Mouse (Mus musculus) 3T3-L1 (cell line): ENCODE measurements at regions not wholly inside any gene's neighbourhood (a gene's known extent, or its start where the extent isn't known, plus 50 kb on each side); places are given as distances from the start of the nearest gene placed in this dataset.
A peak's percentile ranks its signal among the peaks of the same experiment; 100 is the strongest.
"Not testable (repeated sequence)": the region's sequence is repeated elsewhere in the genome, so short reads cannot be mapped to it uniquely, and the experiment has no call there.

ENCODE experiments used
- DNase-seq: peaks from one replicate; pipeline ENCODE4 v3.0.0-alpha.2; 2015; ENCODE audit warnings: low read depth, low spot score

- no peak for DNase-seq
These were observed 302.8 kb upstream of the Sdr16c6 start for GRCm38 (mm10) chr4:4380024-4380590.

GRCm38 (mm10) chr4:4335216-4335615, 257.9 kb upstream of the Sdr16c6 start:
- DNase-seq = no peak

GRCm38 (mm10) chr4:4333472-4334123, 256.3 kb upstream of the Sdr16c6 start:
- no peak for DNase-seq

GRCm38 (mm10) chr4:4331105-4331504, 253.8 kb upstream of the Sdr16c6 start:
- no peak for DNase-seq

GRCm38 (mm10) chr4:4315651-4316411, 238.5 kb upstream of the Sdr16c6 start:
- DNase-seq = peak; percentile 71

- DNase-seq = no peak
These were observed 234.2 kb upstream of the Sdr16c6 start for GRCm38 (mm10) chr4:4311496-4311895.

- DNase-seq = no peak
These were observed 229.6 kb upstream of the Sdr16c6 start for GRCm38 (mm10) chr4:4306922-4307321.

GRCm38 (mm10) chr4:4305740-4306249, 228.5 kb upstream of the Sdr16c6 start:
- no peak for DNase-seq

- no peak for DNase-seq
These were observed 227.3 kb upstream of the Sdr16c6 start for GRCm38 (mm10) chr4:4304666-4305065.

- DNase-seq = no peak
These were observed 223.0 kb upstream of the Sdr16c6 start for GRCm38 (mm10) chr4:4300189-4300879.

GRCm38 (mm10) chr4:4299631-4300030, 222.3 kb upstream of the Sdr16c6 start:
- peak; percentile 59 for DNase-seq

- DNase-seq = no peak
These were observed 172.3 kb upstream of the Sdr16c6 start for GRCm38 (mm10) chr4:4249601-4250000.

GRCm38 (mm10) chr4:4247669-4248068, 170.3 kb upstream of the Sdr16c6 start:
- no peak for DNase-seq

- DNase-seq = not testable (repeated sequence)
These were observed 165.1 kb upstream of the Sdr16c6 start for GRCm38 (mm10) chr4:4242306-4242980.

- no peak for DNase-seq
These were observed 148.9 kb upstream of the Sdr16c6 start for GRCm38 (mm10) chr4:4226209-4226608.

- peak; percentile 87 for DNase-seq
These were observed 142.4 kb upstream of the Sdr16c6 start for GRCm38 (mm10) chr4:4219701-4220100.

- DNase-seq = no peak
These were observed 134.6 kb upstream of the Sdr16c6 start for GRCm38 (mm10) chr4:4211892-4212291.

- no peak for DNase-seq
These were observed 127.8 kb upstream of the Sdr16c6 start for GRCm38 (mm10) chr4:4205158-4205557.

GRCm38 (mm10) chr4:4199309-4199708, 122.0 kb upstream of the Sdr16c6 start:
- DNase-seq = no peak

- peak; percentile 39 for DNase-seq
These were observed 118.5 kb upstream of the Sdr16c6 start for GRCm38 (mm10) chr4:4195834-4196233.

GRCm38 (mm10) chr4:4195250-4195649, 117.9 kb upstream of the Sdr16c6 start:
- no peak for DNase-seq
